Mouse (Mus musculus) ES-Bruce4 (cell line): ENCODE data around the gene Nup98. TPM values are rescaled to one million over a fixed set of nuclear protein-coding genes. Genes with fewer than 3 reads are reported as not detected.

Experiments used
- H3K27ac ChIP-seq: 2 replicates; pipeline ENCODE4 v1.5.1; 2012; ENCODE audit warnings: low read length, inconsistent platforms; ENCODE audit not compliant: insufficient read depth
- H3K27me3 ChIP-seq: 2 replicates; pipeline ENCODE4 v1.6.1; 2012; ENCODE audit warnings: mild to moderate bottlenecking, low read length, inconsistent platforms; ENCODE audit not compliant: control insufficient read depth, poor library complexity, insufficient read depth, severe bottlenecking
- H3K36me3 ChIP-seq: 2 replicates; pipeline ENCODE4 v1.6.1; 2012; ENCODE audit warnings: inconsistent platforms, mild to moderate bottlenecking, low read length, moderate library complexity; ENCODE audit not compliant: control insufficient read depth, poor library complexity, insufficient read depth, severe bottlenecking
- H3K4me1 ChIP-seq: one replicate; pipeline ENCODE4 v1.8.1; 2011; ENCODE audit warnings: low read length; ENCODE audit not compliant: control insufficient read depth, insufficient read depth
- H3K4me3 ChIP-seq: 2 replicates; pipeline ENCODE4 v1.5.1; 2011; ENCODE audit warnings: low read depth, mild to moderate bottlenecking, low read length
- H3K9ac ChIP-seq: 2 replicates; pipeline ENCODE4 v1.6.1; 2012; ENCODE audit warnings: low read depth, mild to moderate bottlenecking, inconsistent platforms; ENCODE audit not compliant: poor library complexity, severe bottlenecking
- H3K9me3 ChIP-seq: replicated peaks from 2 replicates; pipeline ENCODE4 v1.6.1; 2012; ENCODE audit warnings: mild to moderate bottlenecking, low read length, inconsistent platforms; ENCODE audit not compliant: control insufficient read depth, poor library complexity, insufficient read depth, severe bottlenecking
- CTCF ChIP-seq: IDR thresholded peaks from one replicate; pipeline ENCODE4 v1.8.1; 2011; ENCODE audit warnings: low read depth, low read length
- EP300 ChIP-seq: IDR thresholded peaks from 2 replicates; pipeline ENCODE4 v1.6.1; 2011; ENCODE audit warnings: low read depth, low read length; ENCODE audit not compliant: insufficient read depth
- POLR2A ChIP-seq: IDR thresholded peaks from one replicate; pipeline ENCODE4 v1.8.1; 2011; ENCODE audit warnings: low read length; ENCODE audit not compliant: insufficient read depth
- polyA plus RNA-seq: library from polyadenylated mRNA; stranded (reverse); fragments of >200 nt; gene quantifications from 2 replicates; pipeline ENCODE4 v1.2.4, GENCODE M21; 2011; ENCODE audit warnings: low read depth; ENCODE audit not compliant: missing spikeins, insufficient read depth, insufficient read length

Gene Nup98
- polyA plus RNA-seq, 1 experiment, result 118 TPM

- H3K27me3 ChIP-seq, result no peaks in the 10 kb centered on the region
- H3K36me3 ChIP-seq, result peaks cover 16% of the 10 kb centered on the region
- no peaks in the 10 kb centered on the region for H3K9me3 ChIP-seq
- peaks cover 2% of the 10 kb centered on the region for H3K4me1 ChIP-seq
- no peak overlapping the region for H3K4me3 ChIP-seq
- H3K9ac ChIP-seq, result no peak overlapping the region
- TF ChIP-seq CTCF, result no peak
- TF ChIP-seq POLR2A, result no peak
- no peak for TF ChIP-seq EP300
- no peak overlapping the region for H3K27ac ChIP-seq
These were observed 4.3 kb downstream of the Nup98 start for GRCm38 (mm10) chr7:102205646-102206045.

DNA sequence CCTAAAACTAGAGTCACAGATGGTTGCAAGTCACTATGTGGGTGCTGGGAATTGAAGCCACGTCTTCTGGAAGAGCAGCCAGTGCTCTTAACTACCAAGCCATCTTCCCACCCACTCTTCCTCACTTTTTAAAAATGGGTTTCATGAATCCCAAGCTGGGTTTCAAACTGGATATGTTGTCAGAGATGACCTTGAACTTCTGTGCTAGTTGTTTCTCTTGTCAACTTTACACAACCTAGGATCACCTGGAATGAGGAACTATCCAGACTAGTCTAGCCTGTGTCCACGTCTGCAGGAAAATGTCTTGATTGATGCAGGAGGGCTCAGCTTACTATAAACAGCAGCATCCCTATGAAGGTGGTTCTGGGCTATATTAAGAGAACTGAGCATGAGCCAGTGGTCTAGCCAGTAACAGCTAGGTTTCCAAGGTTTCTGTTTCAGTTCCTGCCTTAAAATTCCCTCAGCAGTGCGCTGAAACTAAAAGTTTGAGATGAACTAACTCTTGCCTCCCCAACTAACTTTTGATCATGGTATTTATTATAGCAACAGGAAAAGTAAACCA is 5.6 kb downstream of the Nup98 start:
- Histone ChIP-seq H3K9ac (no peak overlapping the region), H3K9me3 (no peaks in the 10 kb centered on the region), H3K4me1 (peaks cover 2% of the 10 kb centered on the region), H3K27me3 (no peaks in the 10 kb centered on the region), H3K4me3 (no peak overlapping the region), H3K27ac (no peak overlapping the region), H3K36me3 (peaks cover 20% of the 10 kb centered on the region)
- TF ChIP-seq CTCF (no peak), EP300 (no peak), POLR2A (no peak)

DNA sequence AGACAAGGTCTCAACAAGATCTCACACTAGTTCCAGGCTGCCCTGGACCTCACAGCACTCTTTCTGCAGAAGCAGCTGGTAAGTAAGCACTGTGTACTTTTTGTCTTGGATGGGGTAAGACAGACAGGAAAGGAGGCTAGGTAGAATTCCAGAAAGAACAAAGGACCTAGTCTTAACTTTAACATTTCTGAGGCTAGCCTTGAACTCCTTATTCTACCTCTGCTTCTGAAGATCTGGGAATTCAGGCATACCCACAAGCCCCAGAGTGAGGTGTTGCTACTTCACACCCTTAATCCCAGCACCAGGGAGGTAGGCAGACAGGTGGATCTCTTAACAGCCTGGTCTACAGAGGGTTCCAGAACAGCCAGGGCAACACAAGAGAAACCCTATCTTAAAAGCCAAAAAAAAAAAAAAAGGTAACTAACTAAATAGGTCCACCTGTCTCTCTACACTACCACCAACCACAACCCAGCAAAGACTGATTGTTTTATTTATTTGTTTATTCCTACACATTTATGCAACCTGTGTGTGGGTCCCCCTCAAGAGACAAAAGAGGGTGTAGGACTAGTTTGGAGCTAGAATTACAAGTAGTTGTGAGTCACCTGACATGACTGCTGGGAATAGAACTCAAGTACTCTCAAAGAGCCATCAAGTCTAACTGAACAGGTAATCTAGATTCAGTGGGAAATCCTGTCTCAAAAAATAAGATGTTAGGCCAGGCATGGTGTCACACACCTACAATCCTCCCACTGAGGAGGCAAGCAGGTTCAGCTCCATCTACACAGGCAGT is 8.8 kb downstream of the Nup98 start:
- Histone ChIP-seq H3K4me3 (peak overlapping the region; percentile 45), H3K9me3 (no peaks in the 10 kb centered on the region), H3K9ac (peak overlapping the region; percentile 60), H3K27ac (peak overlapping the region; percentile 98), H3K4me1 (peaks cover 2% of the 10 kb centered on the region), H3K36me3 (peaks cover 14% of the 10 kb centered on the region), H3K27me3 (no peaks in the 10 kb centered on the region)
- TF ChIP-seq POLR2A (no peak), CTCF (no peak), EP300 (no peak)

DNA sequence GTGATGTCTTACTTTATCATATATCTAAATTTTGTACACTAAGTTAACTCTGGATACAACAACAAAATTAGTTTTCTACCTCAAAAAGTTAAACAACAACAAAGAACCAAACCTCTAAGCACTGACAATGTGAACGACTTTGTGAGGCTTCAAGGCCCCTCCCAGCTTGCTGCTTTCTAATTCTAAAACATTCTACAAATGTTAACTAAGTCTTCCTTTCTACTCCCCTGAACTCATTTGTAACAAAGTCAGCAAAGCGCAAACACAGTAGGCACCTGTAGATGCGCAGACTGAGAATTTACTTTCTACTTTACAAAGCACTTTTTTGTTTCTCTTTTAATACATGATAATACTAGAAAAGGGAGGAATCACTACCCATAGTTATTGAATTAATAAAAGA is 9.4 kb downstream of the Nup98 start:
- peaks cover 2% of the 10 kb centered on the region for H3K4me1 ChIP-seq
- H3K4me3 ChIP-seq, result no peak overlapping the region
- peak overlapping the region; percentile 98 for H3K27ac ChIP-seq
- no peak for TF ChIP-seq EP300
- TF ChIP-seq CTCF, result no peak
- TF ChIP-seq POLR2A, result no peak
- no peak overlapping the region for H3K9ac ChIP-seq
- no peaks in the 10 kb centered on the region for H3K9me3 ChIP-seq
- peaks cover 15% of the 10 kb centered on the region for H3K36me3 ChIP-seq
- no peaks in the 10 kb centered on the region for H3K27me3 ChIP-seq

DNA sequence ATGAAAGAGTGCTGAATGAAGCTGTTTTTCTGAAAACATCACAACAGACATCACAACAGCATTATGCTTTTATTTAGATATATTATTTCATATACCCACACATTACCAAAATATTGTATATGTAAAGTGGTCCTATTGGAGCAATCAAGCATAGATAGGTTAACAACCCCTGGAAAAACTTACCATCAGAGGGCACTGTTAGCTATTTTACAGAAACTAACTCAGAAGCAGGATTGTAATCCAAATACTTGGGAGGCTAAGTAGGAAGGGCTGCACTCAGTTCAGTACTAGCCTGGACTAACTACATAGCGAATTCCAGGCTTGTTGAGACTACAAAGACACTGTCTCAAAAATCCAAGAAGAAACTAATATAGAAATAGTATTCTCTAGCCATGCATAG is 17.6 kb downstream of the Nup98 start:
- TF ChIP-seq CTCF, result no peak
- no peak for TF ChIP-seq POLR2A
- TF ChIP-seq EP300, result no peak
- Histone ChIP-seq H3K9ac (no peak overlapping the region), H3K4me1 (peaks cover 1% of the 10 kb centered on the region), H3K36me3 (peaks cover 55% of the 10 kb centered on the region), H3K27ac (no peak overlapping the region), H3K9me3 (no peaks in the 10 kb centered on the region), H3K4me3 (no peak overlapping the region), H3K27me3 (no peaks in the 10 kb centered on the region)

- no peak overlapping the region for H3K4me3 ChIP-seq
- peaks cover 75% of the 10 kb centered on the region for H3K36me3 ChIP-seq
These were observed 26.1 kb downstream of the Nup98 start for GRCm38 (mm10) chr7:102183849-102184248.

More at GRCm38 (mm10) chr7:102183849-102184248, 26.1 kb downstream of the Nup98 start:
- Histone ChIP-seq H3K4me1 (no peaks in the 10 kb centered on the region), H3K27me3 (no peaks in the 10 kb centered on the region), H3K27ac (no peak overlapping the region), H3K9ac (no peak overlapping the region), H3K9me3 (no peaks in the 10 kb centered on the region)
- TF ChIP-seq CTCF (no peak), EP300 (no peak), POLR2A (no peak)
